Mouse (Mus musculus): ENCODE results near the gene Rabl2.

Rabl2 gene

GRCm38 (mm10) chr15:89591723-89592455 is at the start of gene Rabl2:
Gene Rabl2 (minus strand): TSS chr15:89591923.
- DNase-seq, result peak; percentile 90 to 91

- DNase-seq, result peak; percentile 30 to 61
Observed at GRCm38 (mm10) chr15:89623626-89623959, 31.9 kb upstream of the Rabl2 start.

- DNase-seq, result no peak
Observed at GRCm38 (mm10) chr15:89622959-89623625, 31.4 kb upstream of the Rabl2 start.

- peak; percentile 14 to 23 for DNase-seq
Observed at GRCm38 (mm10) chr15:89622312-89622958, 30.7 kb upstream of the Rabl2 start.

GRCm38 (mm10) chr15:89607888-89608287 is 16.2 kb upstream of the Rabl2 start:
- DNase-seq, result no peak

GRCm38 (mm10) chr15:89607480-89607879 is 15.8 kb upstream of the Rabl2 start:
- DNase-seq, result no peak

- DNase-seq, result no peak
Observed at GRCm38 (mm10) chr15:89605822-89606570, 14.3 kb upstream of the Rabl2 start.

GRCm38 (mm10) chr15:89592548-89592947 is 825 bp upstream of the Rabl2 start:
- no peak for DNase-seq

GRCm38 (mm10) chr15:89591317-89591716 is 406 bp downstream of the Rabl2 start:
- no peak for DNase-seq

GRCm38 (mm10) chr15:89589146-89589545 is 2.6 kb downstream of the Rabl2 start:
- DNase-seq, result no peak

- DNase-seq, result no peak
Observed at GRCm38 (mm10) chr15:89585631-89586030, 6.1 kb downstream of the Rabl2 start.

GRCm38 (mm10) chr15:89585101-89585500 is 6.6 kb downstream of the Rabl2 start:
- no peak for DNase-seq

- no peak for DNase-seq
Observed at GRCm38 (mm10) chr15:89582494-89582893, 9.2 kb downstream of the Rabl2 start.

- DNase-seq, result no peak
Observed at GRCm38 (mm10) chr15:89572147-89572546, 19.6 kb downstream of the Rabl2 start.

GRCm38 (mm10) chr15:89568114-89568513 is 23.6 kb downstream of the Rabl2 start, which contains the start of gene Acr:
Gene Acr (plus strand): TSS chr15:89568326.
- no peak for DNase-seq

GRCm38 (mm10) chr15:89559202-89559731 is 32.5 kb downstream of the Rabl2 start:
- no peak for DNase-seq

GRCm38 (mm10) chr15:89557996-89558390 is 33.7 kb downstream of the Rabl2 start:
- DNase-seq, result no peak

- DNase-seq, result no peak
Observed at GRCm38 (mm10) chr15:89557179-89557995, 34.3 kb downstream of the Rabl2 start.

- DNase-seq, result no peak
Observed at GRCm38 (mm10) chr15:89556401-89557178, 35.1 kb downstream of the Rabl2 start.

- no peak for DNase-seq
Observed at GRCm38 (mm10) chr15:89555591-89555990, 36.1 kb downstream of the Rabl2 start.

- no peak for DNase-seq
Observed at GRCm38 (mm10) chr15:89551733-89552132, 40.0 kb downstream of the Rabl2 start.
